Mouse (Mus musculus): ENCODE data around the gene Mob4.

DNA sequence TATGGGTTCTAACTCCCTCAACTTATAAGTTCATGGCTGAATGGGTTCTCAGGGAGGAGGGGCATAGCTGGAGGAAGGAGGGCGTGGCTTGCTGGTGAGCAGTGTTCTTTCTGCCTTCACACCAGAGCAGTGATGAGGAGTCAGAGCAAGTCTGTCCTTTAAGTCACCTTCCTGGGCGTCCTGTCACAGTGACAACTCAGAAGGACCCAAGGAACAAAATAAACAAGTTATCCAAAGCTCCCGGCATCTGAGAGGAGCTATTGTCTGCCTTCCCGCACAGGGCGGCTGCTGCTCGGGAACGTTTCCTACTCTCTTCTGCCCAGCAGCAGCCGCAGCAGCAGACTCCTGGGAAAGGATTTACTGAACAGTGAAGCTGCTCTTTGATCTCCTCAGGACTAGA lies 61.0 kb downstream of the Mob4 start:
- TF ChIP-seq CTCF (conservative IDR thresholded peaks at IDR 0.05; ENCODE audit: low read length) (no peak), POU5F1 (IDR thresholded peaks at IDR 0.05; ENCODE audit: borderline replicate concordance, low read length) (no peak), NANOG (IDR thresholded peaks at IDR 0.05; ENCODE audit: borderline replicate concordance, low read length) (no peak)

Data from E14TG2a.4 (cell line).